Mouse (Mus musculus): Measurements from ENCODE around the gene Il23a. TPM values are rescaled to one million over a fixed set of nuclear protein-coding genes. Genes with fewer than 3 reads are reported as not detected.

Gene Il23a
- not detected for polyA plus RNA-seq (2017; shearing (Covaris generic))

GRCm38 (mm10) chr10:128298702-128299171, at the start of gene Il23a:
Il23a (minus strand) TSS chr10:128298752.

GRCm38 (mm10) chr10:128337306-128338181, 39.0 kb upstream of the Il23a start, which contains the start of gene Cs:
Cs (plus strand) TSS chr10:128337734.

GRCm38 (mm10) chr10:128322141-128323108, 23.9 kb upstream of the Il23a start, which contains the start of gene Cnpy2:
Cnpy2 (plus strand) TSS chr10:128322459.

GRCm38 (mm10) chr10:128303126-128304021, 4.8 kb upstream of the Il23a start, which contains the start of gene Pan2:
Pan2 (plus strand) TSS chr10:128303335.

GRCm38 (mm10) chr10:128270287-128270841, 28.2 kb downstream of the Il23a start, which contains the start of gene Stat2:
Stat2 (plus strand) TSS chr10:128270559.

GRCm38 (mm10) chr10:128268371-128268770, 30.2 kb downstream of the Il23a start, which contains the start of gene Apof:
Apof (plus strand) TSS chr10:128268671.

GRCm38 (mm10) chr10:128253677-128254255, 44.8 kb downstream of the Il23a start, which contains the start of gene Apon:
Apon (plus strand) TSS chr10:128254096.

Other genes starting within 250 kb of the Il23a start
- gene Ptges3, start 239.8 kb downstream of the Il23a start, polyA plus RNA-seq (2017; shearing (Covaris generic)): 94.5 TPM
- 1,218 TPM for gene Atp5b, start 215.5 kb downstream of the Il23a start, polyA plus RNA-seq (2017; shearing (Covaris generic))
- 80.6 TPM for gene Baz2a, start 207.2 kb downstream of the Il23a start, polyA plus RNA-seq (2017; shearing (Covaris generic))
- gene Rbms2, start 118.5 kb downstream of the Il23a start, polyA plus RNA-seq (2017; shearing (Covaris generic)): 36.9 TPM
- 0.23 TPM for gene Gls2, start 104.3 kb downstream of the Il23a start, polyA plus RNA-seq (2017; shearing (Covaris generic))
- gene Spryd4, start 86.9 kb downstream of the Il23a start, polyA plus RNA-seq (2017; shearing (Covaris generic)): 15.9 TPM
- not detected for gene Mip, start 72.9 kb downstream of the Il23a start, polyA plus RNA-seq (2017; shearing (Covaris generic))
- gene Timeless, start 66.7 kb downstream of the Il23a start, polyA plus RNA-seq (2017; shearing (Covaris generic)): 25.1 TPM
- gene Apon, start 44.7 kb downstream of the Il23a start, polyA plus RNA-seq (2017; shearing (Covaris generic)): not detected
- not detected for gene Apof, start 30.1 kb downstream of the Il23a start, polyA plus RNA-seq (2017; shearing (Covaris generic))
- gene Stat2, start 28.2 kb downstream of the Il23a start, polyA plus RNA-seq (2017; shearing (Covaris generic)): 100 TPM
- gene Pan2, start 4.6 kb upstream of the Il23a start, polyA plus RNA-seq (2017; shearing (Covaris generic)): 45.1 TPM
- 156 TPM for gene Cnpy2, start 23.7 kb upstream of the Il23a start, polyA plus RNA-seq (2017; shearing (Covaris generic))
- gene Cs, start 39.0 kb upstream of the Il23a start, polyA plus RNA-seq (2017; shearing (Covaris generic)): 181 TPM
- 12.2 TPM for gene Coq10a, start 70.2 kb upstream of the Il23a start, polyA plus RNA-seq (2017; shearing (Covaris generic))
- 2.6 TPM for gene Ankrd52, start 78.4 kb upstream of the Il23a start, polyA plus RNA-seq (2017; shearing (Covaris generic))
- 0.13 TPM for gene Slc39a5, start 102.5 kb upstream of the Il23a start, polyA plus RNA-seq (2017; shearing (Covaris generic))
- 128 TPM for gene Nabp2, start 112.7 kb upstream of the Il23a start, polyA plus RNA-seq (2017; shearing (Covaris generic))
- gene Rnf41, start 112.9 kb upstream of the Il23a start, polyA plus RNA-seq (2017; shearing (Covaris generic)): 47.8 TPM
- 131 TPM for gene Smarcc2, start 160.5 kb upstream of the Il23a start, polyA plus RNA-seq (2017; shearing (Covaris generic))
- gene Myl6, start 195.4 kb upstream of the Il23a start, polyA plus RNA-seq (2017; shearing (Covaris generic)): 1,659 TPM
- 3.1 TPM for gene Myl6b, start 199.9 kb upstream of the Il23a start, polyA plus RNA-seq (2017; shearing (Covaris generic))
- 182 TPM for gene Esyt1, start 227.1 kb upstream of the Il23a start, polyA plus RNA-seq (2017; shearing (Covaris generic))
- 26.0 TPM for gene Zc3h10, start 249.0 kb upstream of the Il23a start, polyA plus RNA-seq (2017; shearing (Covaris generic))